Mouse (Mus musculus) olfactory bulb, adult 2 months (tissue): ENCODE data around the gene Azin2.
A peak's percentile ranks its signal among the peaks of the same experiment; 100 is the strongest.

Experiments
- CTCF ChIP-seq: fragments of 200-500 bp; IDR thresholded peaks from 2 replicates; pipeline ENCODE4 v1.5.1; 2012; ENCODE audit warnings: low read depth, mild to moderate bottlenecking, low read length, moderate library complexity; ENCODE audit not compliant: insufficient read depth
- POLR2A ChIP-seq: fragments of 200-500 bp; IDR thresholded peaks from 2 replicates; pipeline ENCODE4 v1.6.1; 2012; ENCODE audit warnings: mild to moderate bottlenecking, low read depth, low read length, moderate library complexity; ENCODE audit not compliant: insufficient read depth

GRCm38 (mm10) chr4:128883379-128883781, 78.9 kb downstream of the Azin2 start, which contains the start of gene Trim62:
- TF ChIP-seq CTCF: no peak
- TF ChIP-seq POLR2A: peak; percentile 78; the same call in 1 of the 2 replicates
